Mouse (Mus musculus): ENCODE measurements around the gene Pdcd4. TPM values are rescaled to one million over a fixed set of nuclear protein-coding genes. Genes with fewer than 3 reads are reported as not detected.
A peak's percentile ranks its signal among the peaks of the same experiment; 100 is the strongest.

Gene Pdcd4
- polyA plus RNA-seq, 1 experiment from 2014 or later, result 48.8 TPM

GRCm38 (mm10) chr19:53893711-53894171 is 1.7 kb downstream of the Pdcd4 start:
- Histone ChIP-seq H3K4me3 (no peak overlapping the region), H3K4me1 (0 out of 2 replicates have a peak, but pooled peaks cover 4% of the 10 kb centered on the region), H3K27ac (replicated peaks) (no peak overlapping the region), H3K27me3 (ENCODE audit: low read depth, poor library complexity, severe bottlenecking) (no peaks in the 10 kb centered on the region; the same call in 1 of the 2 replicates), H3K9me3 (replicated peaks) (no peaks in the 10 kb centered on the region), H3K36me3 (no peaks in the 10 kb centered on the region)
- DNase-seq (ENCODE audit: low spot score), result no peak
- WGBS, result 77% methylated on average over 3 of the region's 3 CpGs

DNA sequence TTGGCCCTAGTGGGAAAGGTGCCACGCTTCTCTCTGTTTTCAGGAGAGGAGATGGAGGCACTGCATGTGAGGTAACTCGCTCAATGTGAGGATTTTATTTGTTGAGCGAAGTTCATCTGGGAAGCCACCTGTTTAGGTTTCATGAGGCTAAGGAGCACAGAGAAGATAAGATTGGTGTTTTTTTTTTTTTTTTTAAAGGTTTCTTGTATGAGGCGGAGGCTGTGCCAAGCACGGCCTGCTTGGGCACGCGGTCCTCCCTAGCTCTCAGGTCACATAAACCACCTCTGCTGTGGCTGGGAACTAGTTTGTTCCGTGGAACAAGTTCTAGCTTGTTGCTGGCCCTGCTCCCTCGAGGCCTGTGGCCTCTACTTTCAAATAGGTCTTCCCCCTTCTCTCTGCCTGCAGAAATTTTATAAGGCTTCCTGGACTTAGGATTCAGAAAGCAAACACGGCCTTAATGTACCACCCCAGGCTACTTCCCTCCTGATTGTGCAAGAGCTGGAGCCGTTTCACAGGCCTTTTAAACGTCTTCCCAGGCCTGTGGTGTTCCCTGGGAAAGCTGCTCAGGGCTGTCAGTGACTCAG is 2.6 kb downstream of the Pdcd4 start:
- H3K9me3 ChIP-seq (replicated peaks), result no peaks in the 10 kb centered on the region
- no peak overlapping the region for H3K4me3 ChIP-seq
- 83% methylated on average over 12 of the region's 12 CpGs for WGBS
- H3K36me3 ChIP-seq, result no peaks in the 10 kb centered on the region
- H3K27me3 ChIP-seq (ENCODE audit: low read depth, poor library complexity, severe bottlenecking), result no peaks in the 10 kb centered on the region; the same call in 1 of the 2 replicates
- DNase-seq (ENCODE audit: low spot score), result no peak
- no peak overlapping the region for H3K27ac ChIP-seq (replicated peaks)
- 0 out of 2 replicates have a peak, but pooled peaks cover 4% of the 10 kb centered on the region for H3K4me1 ChIP-seq

DNA sequence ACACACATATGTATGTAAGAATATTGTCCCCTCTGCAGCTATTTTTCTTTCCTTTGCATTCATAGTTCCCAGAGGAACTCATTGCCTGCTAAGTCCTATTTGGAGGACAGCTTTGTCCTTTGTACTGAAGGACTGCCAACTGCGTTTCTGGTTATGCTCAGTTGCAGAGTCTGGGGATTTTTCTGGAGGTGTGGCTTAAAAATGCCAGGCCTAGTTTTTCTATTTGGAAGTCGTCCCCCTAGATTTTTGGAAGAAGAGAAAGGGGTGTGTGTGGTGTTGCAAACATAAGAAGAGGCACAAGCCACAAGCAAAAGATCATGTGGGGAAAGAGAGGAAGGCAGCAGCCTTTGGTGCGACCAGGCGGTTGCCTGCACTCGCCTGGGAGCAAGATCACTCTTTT is 6.0 kb downstream of the Pdcd4 start:
- H3K27ac ChIP-seq (replicated peaks), result no peak overlapping the region
- H3K4me1 ChIP-seq, result peaks cover 10% of the 10 kb centered on the region
- WGBS, result 85% methylated on average over 5 of the region's 5 CpGs
- H3K36me3 ChIP-seq, result no peaks in the 10 kb centered on the region
- DNase-seq (ENCODE audit: low spot score), result no peak
- H3K4me3 ChIP-seq, result no peak overlapping the region
- H3K27me3 ChIP-seq (ENCODE audit: low read depth, poor library complexity, severe bottlenecking), result no peaks in the 10 kb centered on the region
- H3K9me3 ChIP-seq (replicated peaks), result no peaks in the 10 kb centered on the region

- Histone ChIP-seq H3K4me3 (no peak overlapping the region), H3K27me3 (ENCODE audit: low read depth, poor library complexity, severe bottlenecking) (no peaks in the 10 kb centered on the region), H3K27ac (replicated peaks) (no peak overlapping the region), H3K36me3 (no peaks in the 10 kb centered on the region), H3K4me1 (peaks cover 10% of the 10 kb centered on the region), H3K9me3 (replicated peaks) (no peaks in the 10 kb centered on the region)
- DNase-seq (ENCODE audit: low spot score), result no peak
- WGBS, result 76% methylated on average over 4 of the region's 4 CpGs
Measured at GRCm38 (mm10) chr19:53898498-53898897, 6.5 kb downstream of the Pdcd4 start.

GRCm38 (mm10) chr19:53898970-53899900 is 7.2 kb downstream of the Pdcd4 start:
- H3K36me3 ChIP-seq, result no peaks in the 10 kb centered on the region
- no peak for DNase-seq (ENCODE audit: low spot score)
- H3K27ac ChIP-seq (replicated peaks), result no peak overlapping the region
- H3K9me3 ChIP-seq (replicated peaks), result no peaks in the 10 kb centered on the region
- H3K4me1 ChIP-seq, result peaks cover 16% of the 10 kb centered on the region
- no peaks in the 10 kb centered on the region for H3K27me3 ChIP-seq (ENCODE audit: low read depth, poor library complexity, severe bottlenecking)
- WGBS, result 85% methylated on average over 25 of the region's 25 CpGs
- H3K4me3 ChIP-seq, result no peak overlapping the region

DNA sequence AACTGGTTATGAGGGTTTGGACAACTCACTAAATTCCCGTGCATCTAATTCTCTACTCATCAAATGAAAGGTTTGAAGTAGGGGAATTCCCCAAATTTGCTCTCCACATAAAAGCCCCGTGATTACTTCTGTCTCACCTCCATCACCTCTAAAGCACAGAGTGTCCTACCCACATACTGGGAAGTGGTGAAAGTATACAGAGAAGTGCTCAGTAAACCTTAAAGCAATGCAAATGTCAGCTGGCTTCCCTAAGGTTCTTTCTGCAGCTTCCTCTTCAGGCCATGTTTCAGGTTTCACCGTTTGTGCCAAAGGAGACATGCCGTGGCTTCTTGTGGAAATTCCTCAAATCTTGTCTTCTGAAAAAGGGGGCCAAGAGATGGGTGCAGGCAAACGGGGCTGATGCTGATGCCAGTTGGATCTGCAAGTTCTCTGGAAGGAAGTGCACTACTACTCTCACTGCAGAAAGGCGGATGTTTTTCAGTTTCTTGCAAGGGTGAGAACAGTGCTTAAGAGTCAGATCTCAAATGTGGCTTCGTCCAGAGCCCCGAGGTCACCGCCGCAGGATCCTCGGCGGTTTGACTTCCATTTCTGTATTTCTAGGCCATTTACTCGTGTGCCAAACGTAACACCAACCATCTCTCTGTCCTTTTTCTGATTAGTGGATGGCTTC is 8.0 kb downstream of the Pdcd4 start:
- H3K4me3 ChIP-seq, result no peak overlapping the region
- H3K27ac ChIP-seq (replicated peaks), result no peak overlapping the region
- H3K4me1 ChIP-seq, result peaks cover 22% of the 10 kb centered on the region
- WGBS, result 87% methylated on average over 14 of the region's 14 CpGs
- DNase-seq (ENCODE audit: low spot score), result no peak
- no peaks in the 10 kb centered on the region for H3K27me3 ChIP-seq (ENCODE audit: low read depth, poor library complexity, severe bottlenecking)
- no peaks in the 10 kb centered on the region for H3K36me3 ChIP-seq
- no peaks in the 10 kb centered on the region for H3K9me3 ChIP-seq (replicated peaks)

- no peaks in the 10 kb centered on the region for H3K9me3 ChIP-seq (replicated peaks)
- H3K36me3 ChIP-seq, result no peaks in the 10 kb centered on the region
- H3K4me1 ChIP-seq, result peaks cover 22% of the 10 kb centered on the region
- H3K27me3 ChIP-seq (ENCODE audit: low read depth, poor library complexity, severe bottlenecking), result no peaks in the 10 kb centered on the region
- DNase-seq (ENCODE audit: low spot score), result no peak
- WGBS, result 64% methylated on average over 15 of the region's 15 CpGs
- H3K4me3 ChIP-seq, result peak overlapping the region; percentile 95
- H3K27ac ChIP-seq (replicated peaks), result peak overlapping the region; percentile 92
Measured at GRCm38 (mm10) chr19:53901931-53902738, 10.1 kb downstream of the Pdcd4 start.

DNA sequence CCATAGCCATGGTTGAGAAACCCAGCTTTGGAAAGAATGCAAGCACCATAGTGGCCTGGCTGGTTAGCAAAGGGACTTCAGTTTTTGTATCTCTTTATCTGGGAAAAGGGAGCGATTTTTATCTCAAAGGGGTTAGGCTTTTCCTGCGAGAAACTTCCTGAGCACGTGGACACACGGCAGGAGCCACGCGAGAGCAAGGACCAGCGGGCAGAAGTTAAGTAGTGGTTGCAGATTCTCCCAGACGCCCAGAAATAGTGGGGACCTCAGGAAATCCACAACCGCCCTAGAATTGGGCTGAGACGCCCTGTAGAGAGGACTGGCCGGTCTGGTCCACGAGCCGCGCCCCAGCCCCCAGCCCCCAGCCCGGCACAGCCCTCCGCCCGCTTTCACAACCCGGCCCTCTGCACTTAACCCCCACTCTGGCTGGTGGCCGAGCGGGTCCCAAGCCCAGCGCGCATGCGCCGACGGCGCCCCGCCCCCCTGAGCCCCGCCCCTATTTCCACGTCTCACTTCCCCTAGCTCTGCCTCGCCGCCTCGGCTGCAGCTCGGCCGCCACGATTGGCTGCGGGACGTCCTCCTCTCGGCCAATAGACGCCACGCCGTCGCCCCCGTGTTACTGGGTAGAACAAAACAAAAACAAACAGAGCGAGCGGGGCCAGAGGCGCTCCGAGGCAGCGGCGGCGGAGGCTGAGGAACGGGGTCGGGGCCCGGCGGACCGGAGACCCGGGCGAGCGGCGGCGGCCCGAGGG is 10.9 kb downstream of the Pdcd4 start:
- WGBS, result under 1% methylated on average over 61 of the region's 61 CpGs
- H3K4me3 ChIP-seq, result peak overlapping the region; percentile 95
- peak; percentile 99 for DNase-seq (ENCODE audit: low spot score)
- no peaks in the 10 kb centered on the region for H3K27me3 ChIP-seq (ENCODE audit: low read depth, poor library complexity, severe bottlenecking)
- no peaks in the 10 kb centered on the region for H3K9me3 ChIP-seq (replicated peaks)
- peak overlapping the region; percentile 92 for H3K27ac ChIP-seq (replicated peaks)
- H3K36me3 ChIP-seq, result no peaks in the 10 kb centered on the region
- peaks cover 22% of the 10 kb centered on the region for H3K4me1 ChIP-seq

DNA sequence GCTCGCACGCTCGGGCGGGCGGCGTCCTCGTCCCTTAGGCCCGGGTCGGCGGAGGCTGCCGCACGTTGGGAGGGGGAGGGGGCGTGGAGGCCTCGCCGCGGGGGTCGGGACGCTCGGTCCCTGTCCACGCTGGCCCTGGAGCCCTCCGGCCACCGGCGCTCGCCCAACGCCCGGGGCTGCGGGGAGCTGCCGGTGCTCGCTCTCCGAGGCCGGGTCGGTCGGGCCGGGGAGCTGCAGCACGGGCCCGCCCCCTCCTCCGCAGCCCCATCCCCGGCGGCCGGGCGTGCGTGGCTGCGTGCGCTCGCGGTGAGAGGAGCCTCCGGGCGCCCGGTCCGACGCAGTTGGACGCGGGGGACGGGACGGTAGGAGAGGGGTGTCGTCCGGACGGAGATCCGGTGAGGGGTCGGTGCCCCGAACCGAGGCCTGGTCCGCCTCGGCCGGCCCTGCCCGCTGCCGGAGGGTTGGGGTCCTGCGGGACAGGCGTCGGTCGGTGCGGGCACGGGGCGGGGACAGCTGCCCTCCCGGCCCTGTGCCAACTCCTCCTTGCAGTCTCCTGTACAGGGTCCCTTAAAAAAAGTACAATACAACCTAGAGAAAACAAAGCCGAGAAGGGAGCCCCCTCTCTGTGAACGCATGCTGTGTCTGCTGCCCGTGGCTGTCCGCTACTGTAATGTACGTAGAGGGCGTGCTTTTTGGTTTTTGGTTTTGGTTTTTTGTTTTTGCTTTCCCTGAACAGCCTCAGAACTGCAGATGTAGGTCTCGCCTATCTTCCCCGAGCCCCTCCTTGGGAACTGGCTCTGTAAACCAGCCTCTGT is 11.7 kb downstream of the Pdcd4 start:
- peak overlapping the region; percentile 92 for H3K27ac ChIP-seq (replicated peaks)
- WGBS, result under 1% methylated on average over 64 of the region's 83 CpGs
- peak; percentile 51 for DNase-seq (ENCODE audit: low spot score)
- H3K9me3 ChIP-seq (replicated peaks), result no peaks in the 10 kb centered on the region
- H3K4me1 ChIP-seq, result peaks cover 22% of the 10 kb centered on the region
- no peaks in the 10 kb centered on the region for H3K27me3 ChIP-seq (ENCODE audit: low read depth, poor library complexity, severe bottlenecking)
- H3K36me3 ChIP-seq, result no peaks in the 10 kb centered on the region
- H3K4me3 ChIP-seq, result peak overlapping the region; percentile 95

DNA sequence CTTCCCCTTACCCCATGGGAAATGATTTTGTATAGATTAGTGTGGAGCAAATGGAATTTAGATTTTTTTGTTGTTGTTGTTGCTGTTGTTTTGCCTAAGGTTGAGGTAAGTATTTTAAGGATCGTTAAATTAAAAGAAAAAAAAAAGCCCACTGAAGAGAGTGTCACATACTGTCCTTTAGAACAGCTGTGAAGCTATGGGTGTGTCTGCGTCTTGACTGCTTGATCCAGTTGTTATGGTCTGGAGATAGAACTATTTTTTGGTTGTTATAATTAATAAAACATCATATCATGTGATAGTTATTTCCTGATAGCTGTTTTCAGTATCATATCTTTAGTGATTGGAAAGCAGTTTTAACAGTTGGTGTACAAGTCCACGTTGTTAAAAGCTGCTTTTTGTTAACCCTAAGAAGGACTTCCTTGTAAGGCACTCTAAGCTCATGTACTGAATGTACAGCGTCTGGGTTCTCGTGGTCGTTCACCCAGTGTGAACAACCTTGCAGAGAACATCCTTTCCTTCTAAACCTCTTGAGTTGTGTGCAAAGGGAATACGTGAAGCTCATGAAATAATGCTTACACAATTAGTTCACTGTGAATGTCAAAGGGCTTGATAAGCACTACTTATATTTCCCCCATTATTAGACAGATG is 12.9 kb downstream of the Pdcd4 start:
- peak overlapping the region; percentile 95 for H3K4me3 ChIP-seq
- WGBS, result 87% methylated on average over 7 of the region's 7 CpGs
- H3K27me3 ChIP-seq (ENCODE audit: low read depth, poor library complexity, severe bottlenecking), result no peaks in the 10 kb centered on the region
- peaks cover 10% of the 10 kb centered on the region for H3K36me3 ChIP-seq
- H3K4me1 ChIP-seq, result peaks cover 22% of the 10 kb centered on the region
- DNase-seq (ENCODE audit: low spot score), result no peak
- no peak overlapping the region for H3K27ac ChIP-seq (replicated peaks)
- no peaks in the 10 kb centered on the region for H3K9me3 ChIP-seq (replicated peaks)

All from midbrain, embryonic 10.5 days (tissue).